Mouse (Mus musculus) gastrocnemius, postnatal 4 days (tissue): ENCODE data around the gene Zfp692. TPM values are rescaled to one million over a fixed set of nuclear protein-coding genes. Genes with fewer than 3 reads are reported as not detected.
"Not testable (repeated sequence)": the region's sequence is repeated elsewhere in the genome, so short reads cannot be mapped to it uniquely, and the experiment has no call there.

ENCODE experiments used
- DNase-seq, 2 experiments: peaks; one replicate each; pipeline ENCODE4 v3.0.0; 2021 to 2022; ENCODE audit warnings: low spot score in 2 of 2, mixed read lengths in 2 of 2
- total RNA-seq, 2 experiments: library from RNA; stranded (reverse); gene quantifications; 2 replicates each; pipeline ENCODE4 v1.2.3; 2021

The Zfp692 gene
- total RNA-seq, 2 experiments from 2014 or later, result 6.1 to 6.9 TPM

- DNase-seq, result no peak
Observed at GRCm38 (mm10) chr11:58353709-58354108, 46.8 kb downstream of the Zfp692 start.

GRCm38 (mm10) chr11:58354476-58354875, 47.6 kb downstream of the Zfp692 start:
- no peak for DNase-seq

DNA sequence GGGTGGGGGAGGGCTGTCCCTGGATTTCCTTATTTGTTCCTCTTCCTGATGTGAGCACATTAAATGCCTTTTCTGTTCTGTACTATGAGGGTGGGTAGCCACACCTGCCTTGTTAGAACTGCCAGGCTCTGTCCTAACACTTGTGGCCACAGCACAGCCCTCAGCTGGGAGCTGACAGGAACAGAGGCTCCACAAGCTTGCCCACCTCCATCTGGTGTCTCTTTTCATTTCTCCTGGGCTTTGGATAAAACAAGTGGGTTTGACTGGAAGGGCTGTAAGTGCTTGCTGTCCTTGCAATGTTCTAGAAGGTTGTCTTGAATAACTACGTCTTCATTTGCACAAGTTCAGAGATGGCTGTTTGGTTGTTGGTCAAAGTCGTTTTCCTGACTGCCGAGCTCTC, 48.1 kb downstream of the Zfp692 start:
- no peak for DNase-seq

DNA sequence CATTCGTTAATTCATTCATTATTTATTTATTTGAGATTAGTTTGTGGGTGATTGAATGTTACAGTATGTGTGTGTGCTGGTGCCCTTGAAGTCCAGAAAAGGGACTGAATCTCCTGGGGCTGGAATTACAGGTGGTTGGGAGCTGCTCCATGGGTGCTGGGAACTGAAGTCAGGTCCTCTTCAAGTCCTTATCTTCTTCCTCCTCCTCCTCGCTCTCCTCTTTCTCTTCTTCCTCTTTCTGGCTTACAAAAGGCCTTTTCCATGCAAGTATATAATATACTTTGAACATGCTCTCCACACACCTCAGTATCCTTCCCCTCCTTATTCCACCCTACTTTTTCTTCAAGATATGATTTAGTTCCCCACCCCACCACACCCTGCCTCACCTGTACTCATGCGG, 50.2 kb downstream of the Zfp692 start:
- DNase-seq, result no peak

GRCm38 (mm10) chr11:58357844-58358534, 51.1 kb downstream of the Zfp692 start:
- DNase-seq, result no peak

GRCm38 (mm10) chr11:58362562-58362961, 55.7 kb downstream of the Zfp692 start:
- not testable (repeated sequence) for DNase-seq

Other genes with a start within 250 kb of the Zfp692 start
- not detected for gene Gm12248, start 213.9 kb upstream of the Zfp692 start, total RNA-seq
- gene Cnot8, start 202.9 kb upstream of the Zfp692 start, total RNA-seq, result 10 to 100 TPM; 47.5 to 48.9 TPM
- 10 to 100 TPM; 14.8 to 15.3 TPM for gene Gemin5, start 138.5 kb upstream of the Zfp692 start, total RNA-seq
- gene Mrpl22, start 135.4 kb upstream of the Zfp692 start, total RNA-seq, result 10 to 100 TPM; 54.1 to 59.7 TPM
- gene Igtp, start 107.5 kb upstream of the Zfp692 start, total RNA-seq, result 10 to 100 TPM; 15.6 to 17.9 TPM
- gene Irgm2, start 107.5 kb upstream of the Zfp692 start, total RNA-seq, result 10 to 100 TPM; 13.0 to 13.1 TPM
- not detected for gene 4930438A08Rik, start 32.3 kb upstream of the Zfp692 start, total RNA-seq
- gene Zfp672, start 23.3 kb downstream of the Zfp692 start, total RNA-seq, result 10 to 100 TPM; 34.3 to 40.7 TPM
- gene Sh3bp5l, start 23.7 kb downstream of the Zfp692 start, total RNA-seq, result 10 to 100 TPM; 31.0 to 36.5 TPM
- not detected for gene Lypd8, start 72.0 kb downstream of the Zfp692 start, total RNA-seq
- gene 1810065E05Rik, start 114.0 kb downstream of the Zfp692 start, total RNA-seq, result not detected
- gene Gm12253, start 125.5 kb downstream of the Zfp692 start, total RNA-seq, result not detected
- gene Lypd9, start 145.9 kb downstream of the Zfp692 start, total RNA-seq, result not detected
- gene Olfr30, start 155.2 kb downstream of the Zfp692 start, total RNA-seq, result not detected
- gene Olfr332, start 185.5 kb downstream of the Zfp692 start, total RNA-seq, result not detected
- gene Olfr331, start 195.5 kb downstream of the Zfp692 start, total RNA-seq, result not detected
- not detected for gene Olfr330, start 227.8 kb downstream of the Zfp692 start, total RNA-seq
- gene Olfr329-ps, start 239.4 kb downstream of the Zfp692 start, total RNA-seq, result not detected
- not detected for gene Olfr328, start 248.6 kb downstream of the Zfp692 start, total RNA-seq